Mouse (Mus musculus): ENCODE results near the gene Ptprg.

DNA sequence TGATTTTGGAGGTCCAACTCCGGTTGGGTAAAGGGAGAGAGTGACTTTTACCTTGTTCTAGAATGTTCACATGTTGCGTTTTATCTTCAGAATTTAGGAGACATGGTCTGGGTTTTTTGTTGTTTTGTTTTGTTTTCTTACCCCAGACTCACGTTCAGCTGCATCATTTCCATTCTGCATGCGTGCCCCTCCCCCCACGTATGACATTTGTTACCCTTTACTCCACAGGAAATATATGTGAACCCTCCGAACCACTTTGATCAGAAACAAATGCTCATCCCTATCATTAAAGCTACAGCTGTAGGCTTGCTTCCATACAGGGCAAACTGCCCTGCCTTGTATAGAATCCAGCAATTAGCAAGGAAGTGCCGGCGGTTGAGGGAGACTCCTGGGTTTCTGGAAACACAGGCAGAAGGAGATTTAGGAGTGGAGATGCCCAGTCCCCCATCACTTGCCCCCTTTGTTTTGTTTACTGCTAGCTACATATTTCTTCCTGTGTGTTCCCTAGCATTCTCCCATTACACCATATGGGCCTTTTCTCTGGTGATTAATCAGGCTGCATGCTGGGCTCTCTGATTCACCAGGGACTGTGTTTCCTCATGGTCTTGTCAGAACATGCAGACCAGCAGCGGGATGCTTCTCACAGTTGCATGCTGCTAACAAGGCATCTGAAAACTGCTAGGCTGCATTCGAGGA, 130.2 kb downstream of the Ptprg start:
- TF ChIP-seq POLR2A (IDR thresholded peaks at IDR 0.05; ENCODE audit: control insufficient read depth, low read depth, low read length) (no peak), CTCF (IDR thresholded peaks at IDR 0.05; ENCODE audit: control insufficient read depth, insufficient read depth, insufficient replicate concordance, low read depth, low read length) (no peak)
